Mouse (Mus musculus): ENCODE measurements around the gene 1700010B08Rik. TPM values are rescaled to one million over a fixed set of nuclear protein-coding genes. Genes with fewer than 3 reads are reported as not detected.

1700010B08Rik gene
- polyA plus RNA-seq, 1 experiment from 2014 or later, result not detected

- H3K9me3 ChIP-seq, result no peaks in the 10 kb centered on the region
- no peak for ATAC-seq (ENCODE audit: borderline replicate concordance, extremely low read depth, low FRiP score, low TSS enrichment)
- no peak overlapping the region for H3K27ac ChIP-seq
- H3K4me3 ChIP-seq, result no peak overlapping the region
- H3K4me2 ChIP-seq, result peak overlapping the region; percentile 17; the same call in 1 of the 2 replicates
- H3K9ac ChIP-seq, result no peak overlapping the region
- peaks cover 8% of the 10 kb centered on the region; the same call in 1 of the 2 replicates for H3K4me1 ChIP-seq
- no peaks in the 10 kb centered on the region for H3K27me3 ChIP-seq
- H3K36me3 ChIP-seq, result no peaks in the 10 kb centered on the region
- WGBS, result 30% methylated on average over 14 of the region's 14 CpGs
These were observed 5.2 kb downstream of the 1700010B08Rik start for GRCm38 (mm10) chr2:173724382-173724781.

GRCm38 (mm10) chr2:173724940-173725807, 6.0 kb downstream of the 1700010B08Rik start:
- Histone ChIP-seq H3K4me2 (no peak overlapping the region), H3K27me3 (no peaks in the 10 kb centered on the region), H3K4me1 (peaks cover 8% of the 10 kb centered on the region; the same call in 1 of the 2 replicates), H3K27ac (no peak overlapping the region), H3K4me3 (no peak overlapping the region), H3K36me3 (no peaks in the 10 kb centered on the region), H3K9ac (no peak overlapping the region), H3K9me3 (no peaks in the 10 kb centered on the region)
- ATAC-seq (ENCODE audit: borderline replicate concordance, extremely low read depth, low FRiP score, low TSS enrichment), result no peak
- 59% methylated on average over 15 of the region's 15 CpGs for WGBS

GRCm38 (mm10) chr2:173725819-173726218, 6.6 kb downstream of the 1700010B08Rik start:
- Histone ChIP-seq H3K27me3 (no peaks in the 10 kb centered on the region), H3K9ac (no peak overlapping the region), H3K4me2 (no peak overlapping the region), H3K27ac (no peak overlapping the region), H3K9me3 (no peaks in the 10 kb centered on the region), H3K4me3 (no peak overlapping the region), H3K4me1 (peaks cover 8% of the 10 kb centered on the region; the same call in 1 of the 2 replicates), H3K36me3 (no peaks in the 10 kb centered on the region)
- WGBS, result 80% methylated on average over 4 of the region's 4 CpGs
- no peak for ATAC-seq (ENCODE audit: borderline replicate concordance, extremely low read depth, low FRiP score, low TSS enrichment)

GRCm38 (mm10) chr2:173730444-173730966, 11.3 kb downstream of the 1700010B08Rik start:
- no peak overlapping the region for H3K9ac ChIP-seq
- no peak for ATAC-seq (ENCODE audit: borderline replicate concordance, extremely low read depth, low FRiP score, low TSS enrichment)
- H3K36me3 ChIP-seq, result no peaks in the 10 kb centered on the region
- no peaks in the 10 kb centered on the region for H3K27me3 ChIP-seq
- H3K4me2 ChIP-seq, result no peak overlapping the region
- no peak overlapping the region for H3K4me3 ChIP-seq
- 10% methylated on average over 9 of the region's 9 CpGs for WGBS
- H3K4me1 ChIP-seq, result no peaks in the 10 kb centered on the region
- H3K9me3 ChIP-seq, result no peaks in the 10 kb centered on the region
- H3K27ac ChIP-seq, result no peak overlapping the region

GRCm38 (mm10) chr2:173734426-173734825, 15.2 kb downstream of the 1700010B08Rik start:
- H3K4me1 ChIP-seq, result peaks cover 17% of the 10 kb centered on the region
- no peaks in the 10 kb centered on the region for H3K36me3 ChIP-seq
- ATAC-seq (ENCODE audit: borderline replicate concordance, extremely low read depth, low FRiP score, low TSS enrichment), result no peak
- no peak overlapping the region for H3K27ac ChIP-seq
- H3K27me3 ChIP-seq, result no peaks in the 10 kb centered on the region
- no peak overlapping the region for H3K9ac ChIP-seq
- H3K4me3 ChIP-seq, result no peak overlapping the region
- H3K4me2 ChIP-seq, result no peak overlapping the region
- H3K9me3 ChIP-seq, result no peaks in the 10 kb centered on the region
- WGBS, result 47% methylated on average over 2 of the region's 2 CpGs

GRCm38 (mm10) chr2:173737222-173737989, 18.2 kb downstream of the 1700010B08Rik start, which contains the start of gene Vapb:
TSS of gene Vapb (plus strand) at chr2:173737511.
- H3K27ac ChIP-seq, result peak within 1 kb of the TSS; percentile 46
- WGBS, result under 1% methylated on average over 70 of the region's 70 CpGs
- peaks cover 22% of the 10 kb centered on the region for H3K4me1 ChIP-seq

GRCm38 (mm10) chr2:173738232-173738631, 19.0 kb downstream of the 1700010B08Rik start:
- no peaks in the 10 kb centered on the region for H3K36me3 ChIP-seq
- peak overlapping the region; percentile 92 for H3K4me3 ChIP-seq
- H3K4me2 ChIP-seq, result peak overlapping the region; percentile 59
- WGBS, result 75% methylated on average over 9 of the region's 9 CpGs
- H3K27ac ChIP-seq, result no peak overlapping the region
- no peaks in the 10 kb centered on the region for H3K27me3 ChIP-seq
- H3K9me3 ChIP-seq, result no peaks in the 10 kb centered on the region
- peaks cover 23% of the 10 kb centered on the region for H3K4me1 ChIP-seq
- no peak for ATAC-seq (ENCODE audit: borderline replicate concordance, extremely low read depth, low FRiP score, low TSS enrichment)
- peak overlapping the region; percentile 87 for H3K9ac ChIP-seq

More at GRCm38 (mm10) chr2:173737222-173737989, 18.2 kb downstream of the 1700010B08Rik start, which contains the start of gene Vapb:
- Histone ChIP-seq H3K4me2 (peak within 1 kb of the TSS; percentile 59), H3K36me3 (no peaks in the 10 kb centered on the region), H3K27me3 (no peaks in the 10 kb centered on the region), H3K9ac (peak within 1 kb of the TSS; percentile 87), H3K9me3 (no peaks in the 10 kb centered on the region), H3K4me3 (peak within 1 kb of the TSS; percentile 92)
- ATAC-seq (ENCODE audit: borderline replicate concordance, extremely low read depth, low FRiP score, low TSS enrichment), result peak; percentile 100

GRCm38 (mm10) chr2:173739107-173739506, 19.9 kb downstream of the 1700010B08Rik start:
- no peak for ATAC-seq (ENCODE audit: borderline replicate concordance, extremely low read depth, low FRiP score, low TSS enrichment)
- no peaks in the 10 kb centered on the region for H3K36me3 ChIP-seq
- H3K9ac ChIP-seq, result no peak overlapping the region
- H3K27ac ChIP-seq, result no peak overlapping the region
- no peak overlapping the region for H3K4me3 ChIP-seq
- no peaks in the 10 kb centered on the region for H3K27me3 ChIP-seq
- H3K4me1 ChIP-seq, result peaks cover 23% of the 10 kb centered on the region
- no peaks in the 10 kb centered on the region for H3K9me3 ChIP-seq
- no peak overlapping the region; the same call in 1 of the 2 replicates for H3K4me2 ChIP-seq
- 85% methylated on average over 7 of the region's 7 CpGs for WGBS

GRCm38 (mm10) chr2:173742090-173742489, 22.9 kb downstream of the 1700010B08Rik start:
- Histone ChIP-seq H3K4me2 (no peak overlapping the region), H3K4me3 (no peak overlapping the region), H3K27me3 (no peaks in the 10 kb centered on the region), H3K9ac (no peak overlapping the region), H3K27ac (no peak overlapping the region), H3K9me3 (no peaks in the 10 kb centered on the region), H3K36me3 (no peaks in the 10 kb centered on the region), H3K4me1 (peaks cover 19% of the 10 kb centered on the region)
- ATAC-seq (ENCODE audit: borderline replicate concordance, extremely low read depth, low FRiP score, low TSS enrichment), result no peak
- WGBS, result 56% methylated on average over 13 of the region's 13 CpGs

- no peak for ATAC-seq (ENCODE audit: borderline replicate concordance, extremely low read depth, low FRiP score, low TSS enrichment)
- Histone ChIP-seq H3K36me3 (no peaks in the 10 kb centered on the region), H3K27ac (peak overlapping the region; percentile 11; the same call in 1 of the 2 replicates), H3K4me1 (peaks cover 19% of the 10 kb centered on the region), H3K4me2 (no peak overlapping the region), H3K9me3 (no peaks in the 10 kb centered on the region), H3K9ac (no peak overlapping the region), H3K27me3 (no peaks in the 10 kb centered on the region), H3K4me3 (no peak overlapping the region)
- WGBS, result 82% methylated on average over 9 of the region's 9 CpGs
These were observed 23.5 kb downstream of the 1700010B08Rik start for GRCm38 (mm10) chr2:173742744-173743143.

- no peaks in the 10 kb centered on the region for H3K9me3 ChIP-seq
- no peaks in the 10 kb centered on the region for H3K27me3 ChIP-seq
- no peak for ATAC-seq (ENCODE audit: borderline replicate concordance, extremely low read depth, low FRiP score, low TSS enrichment)
- no peak overlapping the region for H3K27ac ChIP-seq
- H3K4me2 ChIP-seq, result no peak overlapping the region
- no peak overlapping the region for H3K4me3 ChIP-seq
- H3K4me1 ChIP-seq, result peaks cover 11% of the 10 kb centered on the region; the same call in 1 of the 2 replicates
- 81% methylated on average over 7 of the region's 7 CpGs for WGBS
- no peaks in the 10 kb centered on the region for H3K36me3 ChIP-seq
- no peak overlapping the region for H3K9ac ChIP-seq
These were observed 25.0 kb downstream of the 1700010B08Rik start for GRCm38 (mm10) chr2:173744070-173744815.

Measured in lung, embryonic 15.5 days (tissue).